Mouse (Mus musculus) telencephalon, adult 2 months (tissue): ENCODE measurements at regions not wholly inside any gene's neighbourhood (a gene's known extent, or its start where the extent isn't known, plus 50 kb on each side); places are given as distances from the start of the nearest gene placed in this dataset.
A peak's percentile ranks its signal among the peaks of the same experiment; 100 is the strongest.

Experiments
- DNase-seq: peaks from one replicate; pipeline ENCODE4 v3.0.0-alpha.2; 2011; ENCODE audit warnings: low read depth, low spot score

- no peak for DNase-seq
Measured at GRCm38 (mm10) chr9:94589672-94590071, 51.8 kb upstream of the 1190002N15Rik start.

- DNase-seq, result no peak
Measured at GRCm38 (mm10) chr9:94604993-94605392, 64.7 kb upstream of the Slc9a9 start.

- no peak for DNase-seq
Measured at GRCm38 (mm10) chr9:94606422-94606821, 63.3 kb upstream of the Slc9a9 start.

GRCm38 (mm10) chr9:94607011-94607749 lies 62.5 kb upstream of the Slc9a9 start:
- DNase-seq, result peak; percentile 43

GRCm38 (mm10) chr9:94607750-94608106 lies 62.0 kb upstream of the Slc9a9 start:
- no peak for DNase-seq

GRCm38 (mm10) chr9:94610101-94610500 lies 59.6 kb upstream of the Slc9a9 start:
- no peak for DNase-seq

- DNase-seq, result no peak
Measured at GRCm38 (mm10) chr9:94610600-94611337, 58.9 kb upstream of the Slc9a9 start.

GRCm38 (mm10) chr9:94613891-94614671 lies 55.6 kb upstream of the Slc9a9 start:
- peak; percentile 67 for DNase-seq

GRCm38 (mm10) chr9:94615205-94615604 lies 54.5 kb upstream of the Slc9a9 start:
- no peak for DNase-seq

GRCm38 (mm10) chr9:94618079-94618786 lies 51.5 kb upstream of the Slc9a9 start:
- DNase-seq, result no peak
